Mouse (Mus musculus) kidney, postnatal 10 days (tissue): ENCODE data around the gene Dmrtc2.

Source experiments
- DNase-seq: peaks from one replicate; pipeline ENCODE4 v3.0.0; 2021; ENCODE audit warnings: mixed read lengths

Gene Dmrtc2

GRCm38 (mm10) chr7:24902630-24903443 is 33.0 kb downstream of the Dmrtc2 start, which contains the start of gene Arhgef1:
Gene Arhgef1 (plus strand): TSS chr7:24902912.
- DNase-seq = peak; percentile 86

- DNase-seq = no peak
Measured at GRCm38 (mm10) chr7:24903444-24903825, 33.6 kb downstream of the Dmrtc2 start.

DNA sequence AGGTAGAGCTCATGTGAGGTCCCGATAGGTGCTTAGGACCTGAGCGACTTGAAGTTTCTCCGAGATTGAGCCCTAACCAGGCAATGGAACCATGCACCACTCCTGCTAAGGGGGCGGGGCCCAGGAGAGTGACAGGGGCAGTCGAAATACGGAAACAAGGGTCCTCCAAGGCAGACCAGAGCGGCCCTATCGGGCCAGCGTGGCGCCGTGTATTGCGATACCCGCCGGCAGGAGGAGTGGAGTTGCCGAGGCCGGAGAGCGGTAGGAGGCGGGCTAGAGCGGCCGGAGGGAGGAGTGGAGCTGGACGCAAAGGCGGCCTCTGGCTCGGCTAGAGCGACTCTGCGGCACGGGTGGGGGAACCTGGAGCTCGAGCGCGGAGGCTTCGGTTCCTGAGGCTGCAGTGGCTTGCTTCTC is 34.2 kb downstream of the Dmrtc2 start:
- DNase-seq = peak; percentile 99

- DNase-seq = peak; percentile 77
Measured at GRCm38 (mm10) chr7:24904936-24905335, 35.1 kb downstream of the Dmrtc2 start.

- no peak for DNase-seq
Measured at GRCm38 (mm10) chr7:24906551-24906950, 36.7 kb downstream of the Dmrtc2 start.

DNA sequence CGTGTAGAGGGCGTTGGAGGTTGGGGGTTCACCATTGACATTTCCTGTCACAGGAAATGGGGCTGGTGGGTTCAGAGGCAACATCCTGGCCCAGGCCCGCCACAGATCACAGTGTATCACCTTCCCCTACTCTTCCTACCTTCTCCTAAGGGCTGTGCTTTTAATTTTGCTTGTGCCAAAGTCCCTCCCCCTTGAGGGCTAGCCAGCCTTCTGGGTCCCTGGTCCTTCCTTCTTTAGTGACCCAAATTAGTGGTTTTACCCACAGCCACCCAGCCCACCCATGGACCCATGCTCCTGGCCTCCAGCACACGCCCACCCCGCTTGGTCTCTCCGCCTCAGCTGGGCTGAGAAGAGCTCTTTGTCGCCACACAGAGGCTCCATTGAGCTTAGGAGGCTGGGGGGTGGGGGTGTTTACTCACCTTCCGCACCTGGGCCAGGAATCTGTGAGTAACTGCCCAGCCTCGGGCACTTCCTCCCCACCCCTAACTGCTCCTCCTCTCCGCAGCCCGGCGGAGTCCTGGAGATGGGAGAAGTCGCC is 37.4 kb downstream of the Dmrtc2 start:
- DNase-seq = peak; percentile 36

DNA sequence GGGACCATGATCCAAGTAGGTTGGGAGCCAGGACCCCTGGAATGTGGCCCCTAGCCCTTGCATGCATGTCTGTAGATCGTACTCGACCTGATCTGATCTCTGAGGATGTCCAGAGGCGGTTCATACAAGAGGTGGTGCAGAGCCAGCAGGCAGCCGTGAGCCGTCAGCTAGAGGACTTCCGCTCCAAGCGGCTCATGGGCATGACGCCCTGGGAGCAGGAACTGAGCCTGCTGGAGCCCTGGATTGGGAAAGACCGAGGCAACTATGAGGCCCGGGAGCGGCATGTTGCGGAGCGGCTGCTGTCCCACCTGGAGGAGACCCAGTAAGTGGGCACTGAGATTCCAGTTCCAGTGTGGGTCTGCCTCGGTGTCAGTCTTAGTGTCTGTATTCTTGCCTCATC is 42.6 kb downstream of the Dmrtc2 start:
- no peak for DNase-seq

- DNase-seq = no peak
Measured at GRCm38 (mm10) chr7:24918763-24919323, 49.0 kb downstream of the Dmrtc2 start.

GRCm38 (mm10) chr7:24919728-24920127 is 49.9 kb downstream of the Dmrtc2 start:
- DNase-seq = no peak
